Mouse (Mus musculus): ENCODE measurements at regions not wholly inside any gene's neighbourhood (a gene's known extent, or its start where the extent isn't known, plus 50 kb on each side); places are given as distances from the start of the nearest gene placed in this dataset.

DNA sequence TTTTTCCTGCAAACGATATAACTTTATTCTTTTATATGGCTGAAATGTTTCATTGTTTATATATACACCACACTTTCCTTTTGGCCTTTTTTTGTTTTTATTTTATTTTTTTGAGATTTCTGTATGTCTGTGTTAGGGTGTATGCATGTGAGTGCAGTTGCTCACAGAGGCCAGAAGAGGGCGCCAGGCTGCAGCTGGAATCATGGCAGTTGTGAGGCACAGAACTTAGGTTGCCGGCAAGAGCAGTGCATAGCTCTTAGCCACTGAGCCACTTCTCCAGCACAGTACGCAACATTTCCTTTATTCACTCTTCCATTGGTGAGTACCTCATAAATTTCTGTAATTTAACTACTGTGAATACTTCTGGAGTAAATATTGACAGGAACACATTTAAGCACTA is 100.8 kb upstream of the Mrps10 start:
- TF ChIP-seq POLR2A (IDR thresholded peaks at IDR 0.05; ENCODE audit: extremely low read depth, insufficient read depth, low read length) = no peak
- TF ChIP-seq CTCF (IDR thresholded peaks at IDR 0.05; ENCODE audit: low read depth, low read length) = peak; percentile 50

Data from liver, adult 2 months (tissue).